Mouse (Mus musculus) bone marrow, adult 2 months (tissue): ENCODE results near the gene Alx3. TPM values are rescaled to one million over a fixed set of nuclear protein-coding genes. Genes with fewer than 3 reads are reported as not detected.

Experiments used
- H3K27ac ChIP-seq: fragments of 200-500 bp; 2 replicates; pipeline ENCODE4 v1.5.1; 2012; ENCODE audit warnings: low read depth, mild to moderate bottlenecking, control low read depth, inconsistent platforms, low read length; ENCODE audit not compliant: control insufficient read depth, poor library complexity, insufficient read depth
- H3K4me1 ChIP-seq: fragments of 200-500 bp; 2 replicates; pipeline ENCODE4 v1.6.1; 2011; ENCODE audit warnings: low read length; ENCODE audit not compliant: control insufficient read depth, insufficient read depth
- H3K4me3 ChIP-seq: fragments of 200-500 bp; replicated peaks from 2 replicates; pipeline ENCODE3; 2011; ENCODE audit warnings: mild to moderate bottlenecking, low read depth, low read length, control low read depth; ENCODE audit not compliant: control insufficient read depth
- CTCF ChIP-seq: fragments of 200-500 bp; IDR thresholded peaks from 2 replicates; pipeline ENCODE4 v1.5.1; 2011; ENCODE audit warnings: low read length, control low read depth; ENCODE audit not compliant: control insufficient read depth, insufficient read depth
- POLR2A ChIP-seq: fragments of 200-500 bp; IDR thresholded peaks from 2 replicates; pipeline ENCODE4 v1.6.1; 2011; ENCODE audit warnings: low read depth, mild to moderate bottlenecking, control low read depth, low read length, borderline replicate concordance; ENCODE audit not compliant: control insufficient read depth
- WGBS: fragments of 180-500 bp; shearing (Covaris S2); methylation state at CpG from one replicate; pipeline ENCODE4 v1.1.7; 2018; 5-methylcytosine and 5-hydroxymethylcytosine counted together
- polyA plus RNA-seq: library from polyadenylated mRNA; stranded (reverse); fragments of >200 nt; gene quantifications from 2 replicates; pipeline ENCODE4 v1.2.4, GENCODE M21; 2011; ENCODE audit warnings: low replicate concordance; ENCODE audit not compliant: missing spikeins, insufficient read depth, insufficient read length

Gene Alx3
- polyA plus RNA-seq = not detected in 2 replicates

GRCm38 (mm10) chr3:107594662-107595263 is at the start of gene Alx3:
Alx3 (plus strand) TSS chr3:107595031.
- H3K4me1 ChIP-seq = no peaks in the 10 kb centered on the region; the same call in 1 of the 2 replicates
- TF ChIP-seq CTCF (no peak), POLR2A (no peak)
- H3K27ac ChIP-seq = peak within 1 kb of the TSS; percentile 15; the same call in 1 of the 2 replicates
- WGBS = 2% methylated on average over 43 of the region's 46 CpGs
- H3K4me3 ChIP-seq = no peak within 1 kb of the TSS

- Histone ChIP-seq H3K4me1 (no peaks in the 10 kb centered on the region), H3K27ac (no peak overlapping the region), H3K4me3 (no peak overlapping the region)
- TF ChIP-seq POLR2A (no peak), CTCF (no peak)
- 69% methylated on average over 5 of the region's 5 CpGs for WGBS
Measured at GRCm38 (mm10) chr3:107545278-107545677, 49.6 kb upstream of the Alx3 start.

- Histone ChIP-seq H3K4me3 (no peak overlapping the region), H3K4me1 (no peaks in the 10 kb centered on the region; the same call in 1 of the 2 replicates), H3K27ac (no peak overlapping the region)
- TF ChIP-seq CTCF (no peak), POLR2A (no peak)
- 72% methylated on average over 10 of the region's 10 CpGs for WGBS
Measured at GRCm38 (mm10) chr3:107545716-107546412, 49.0 kb upstream of the Alx3 start.

DNA sequence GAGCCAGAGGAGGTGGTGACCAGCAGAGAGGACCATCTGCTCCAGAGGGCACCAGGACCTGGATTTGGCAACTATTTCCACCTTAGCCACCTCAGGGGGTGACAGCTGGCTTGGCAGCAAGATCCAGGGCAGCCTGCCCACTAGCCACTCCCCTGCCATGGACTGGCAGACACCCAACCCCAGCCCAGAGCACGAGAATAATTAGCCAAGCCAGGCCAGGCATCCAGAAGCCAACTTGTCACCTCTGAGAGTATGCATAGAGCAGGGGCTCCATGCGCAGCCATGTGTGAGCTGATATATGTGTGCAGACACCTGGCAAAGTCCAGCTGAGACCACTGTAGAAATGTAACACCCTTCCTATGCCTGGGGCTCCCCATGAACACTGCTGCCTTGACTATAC is 47.9 kb upstream of the Alx3 start:
- H3K4me3 ChIP-seq = no peak overlapping the region
- H3K27ac ChIP-seq = no peak overlapping the region
- TF ChIP-seq POLR2A (no peak), CTCF (no peak)
- 47% methylated on average over 2 of the region's 2 CpGs for WGBS
- no peaks in the 10 kb centered on the region; the same call in 1 of the 2 replicates for H3K4me1 ChIP-seq

- no peak overlapping the region for H3K27ac ChIP-seq
- TF ChIP-seq CTCF = peak; percentile 60
- TF ChIP-seq POLR2A = no peak
- H3K4me3 ChIP-seq = no peak overlapping the region
- no peaks in the 10 kb centered on the region; the same call in 1 of the 2 replicates for H3K4me1 ChIP-seq
- 74% methylated on average over 17 of the region's 17 CpGs for WGBS
Measured at GRCm38 (mm10) chr3:107550409-107551049, 44.3 kb upstream of the Alx3 start.

DNA sequence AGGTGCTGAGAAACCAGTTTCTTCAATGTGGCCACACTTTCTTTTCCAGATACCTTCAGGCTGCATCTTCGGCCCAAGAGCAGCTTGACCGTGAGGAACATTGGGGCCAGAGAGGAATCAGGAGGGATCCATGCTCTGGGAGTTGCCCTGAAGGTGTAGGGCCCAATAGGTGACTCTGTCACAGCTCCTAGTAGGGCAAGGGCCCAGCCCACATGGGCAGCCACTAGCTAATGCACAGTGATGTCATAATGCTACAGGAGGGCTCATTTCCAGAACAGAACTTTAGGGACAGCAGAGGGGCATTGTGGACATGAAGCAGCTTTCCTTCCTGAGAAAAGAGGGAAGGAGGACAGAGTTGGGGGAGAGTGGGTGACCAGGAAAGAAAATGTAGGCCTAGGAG is 40.0 kb upstream of the Alx3 start, which contains the start of gene Ubl4b:
TSS of gene Ubl4b (minus strand) at position 232 of the 400 bp plus-strand sequence.
- no peaks in the 10 kb centered on the region; the same call in 1 of the 2 replicates for H3K4me1 ChIP-seq
- TF ChIP-seq POLR2A = no peak
- WGBS = 82% methylated on average over 2 of the region's 2 CpGs
- H3K27ac ChIP-seq = no peak within 1 kb of the TSS
- H3K4me3 ChIP-seq = no peak within 1 kb of the TSS

DNA sequence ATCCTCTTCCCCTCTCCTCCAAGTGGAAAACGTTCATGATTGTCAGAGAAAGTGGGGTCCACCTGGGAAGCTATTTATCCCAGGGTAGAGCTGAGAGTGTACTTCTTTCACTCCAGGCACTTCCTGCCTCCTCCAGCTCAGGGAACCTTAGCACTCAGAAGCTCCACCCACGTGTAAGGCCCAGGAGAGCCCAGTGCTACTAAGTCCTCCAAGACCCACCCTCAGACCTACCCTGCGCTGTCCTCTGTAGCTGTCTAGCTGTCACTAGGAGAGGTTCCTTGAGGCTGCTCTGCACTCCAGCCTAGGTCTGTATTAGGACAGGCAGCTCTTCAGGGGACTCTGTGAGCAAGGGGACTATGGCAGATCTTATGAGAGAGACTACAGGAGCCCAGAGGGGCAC is 36.1 kb upstream of the Alx3 start:
- no peak overlapping the region for H3K27ac ChIP-seq
- H3K4me1 ChIP-seq = no peaks in the 10 kb centered on the region
- 56% methylated on average over 3 of the region's 3 CpGs for WGBS
- H3K4me3 ChIP-seq = no peak overlapping the region
- TF ChIP-seq POLR2A = no peak
- no peak for TF ChIP-seq CTCF

GRCm38 (mm10) chr3:107559183-107559582 is 35.6 kb upstream of the Alx3 start:
- H3K27ac ChIP-seq = no peak overlapping the region
- 10% methylated on average over 3 of the region's 3 CpGs for WGBS
- TF ChIP-seq POLR2A (no peak), CTCF (peak; percentile 83)
- H3K4me3 ChIP-seq = no peak overlapping the region
- H3K4me1 ChIP-seq = no peaks in the 10 kb centered on the region

DNA sequence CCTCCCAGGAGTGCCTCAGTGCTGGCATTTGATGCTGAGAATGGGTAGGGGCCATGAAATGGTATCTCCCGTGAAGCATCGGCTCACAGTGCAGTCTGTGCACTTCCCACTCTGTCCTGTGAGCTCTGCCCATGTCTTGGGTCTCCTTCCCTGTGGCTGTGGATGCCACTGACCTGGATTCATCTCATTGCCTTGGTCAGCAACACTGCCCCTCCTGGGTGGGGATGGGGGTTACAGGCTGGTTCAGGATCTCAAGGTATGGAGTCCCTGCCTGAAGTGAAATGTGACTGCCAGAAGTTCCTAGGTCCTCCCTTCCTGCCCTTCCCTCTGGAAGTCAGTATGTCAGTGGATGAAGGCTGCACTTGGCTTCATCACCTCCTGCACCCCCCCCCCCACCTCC is 32.7 kb upstream of the Alx3 start:
- Histone ChIP-seq H3K4me1 (no peaks in the 10 kb centered on the region), H3K4me3 (no peak overlapping the region), H3K27ac (no peak overlapping the region)
- no peak for TF ChIP-seq POLR2A
- TF ChIP-seq CTCF = no peak
- WGBS = 64% methylated on average over 2 of the region's 2 CpGs
